Mouse (Mus musculus) gastrocnemius, adult 18-20 months (tissue): ENCODE results near the gene Dpp6. TPM values are rescaled to one million over a fixed set of nuclear protein-coding genes. Genes with fewer than 3 reads are reported as not detected.

ENCODE experiments used
- DNase-seq: peaks from one replicate; pipeline ENCODE4 v3.0.0; 2021; ENCODE audit warnings: low spot score
- total RNA-seq, 2 experiments: library from RNA; stranded (reverse); gene quantifications; 2 replicates each; pipeline ENCODE4 v1.2.3; 2021

Dpp6 gene
- total RNA-seq, 2 experiments from 2014 or later = 0.57 to 0.59 TPM

GRCm38 (mm10) chr5:27275871-27276270 is 458.9 kb downstream of the Dpp6 start:
- no peak for DNase-seq

GRCm38 (mm10) chr5:27278120-27278645 is 461.2 kb downstream of the Dpp6 start:
- DNase-seq = no peak

GRCm38 (mm10) chr5:27286876-27287275 is 469.9 kb downstream of the Dpp6 start:
- DNase-seq = no peak

GRCm38 (mm10) chr5:27291378-27291777 is 474.4 kb downstream of the Dpp6 start:
- DNase-seq = no peak

- DNase-seq = no peak
Observed at GRCm38 (mm10) chr5:27292236-27292635, 475.2 kb downstream of the Dpp6 start.

GRCm38 (mm10) chr5:27304115-27304514 is 487.1 kb downstream of the Dpp6 start:
- no peak for DNase-seq

- no peak for DNase-seq
Observed at GRCm38 (mm10) chr5:27306497-27307152, 489.6 kb downstream of the Dpp6 start.

GRCm38 (mm10) chr5:27310217-27310616 is 493.2 kb downstream of the Dpp6 start:
- DNase-seq = no peak

GRCm38 (mm10) chr5:27316674-27317073 is 499.7 kb downstream of the Dpp6 start:
- no peak for DNase-seq

- DNase-seq = peak; percentile 29
Observed at GRCm38 (mm10) chr5:27317264-27317663, 500.3 kb downstream of the Dpp6 start.

- DNase-seq = no peak
Observed at GRCm38 (mm10) chr5:27317832-27318231, 500.8 kb downstream of the Dpp6 start.

- DNase-seq = no peak
Observed at GRCm38 (mm10) chr5:27319731-27320130, 502.7 kb downstream of the Dpp6 start.

- DNase-seq = no peak
Observed at GRCm38 (mm10) chr5:27322895-27323792, 506.1 kb downstream of the Dpp6 start.

- DNase-seq = peak; percentile 38
Observed at GRCm38 (mm10) chr5:27324346-27324928, 507.4 kb downstream of the Dpp6 start.

- DNase-seq = no peak
Observed at GRCm38 (mm10) chr5:27336698-27337097, 519.7 kb downstream of the Dpp6 start.

GRCm38 (mm10) chr5:27339196-27340030 is 522.4 kb downstream of the Dpp6 start:
- no peak for DNase-seq

GRCm38 (mm10) chr5:27342276-27342675 is 525.3 kb downstream of the Dpp6 start:
- DNase-seq = no peak

GRCm38 (mm10) chr5:27343626-27344025 is 526.6 kb downstream of the Dpp6 start:
- no peak for DNase-seq

- no peak for DNase-seq
Observed at GRCm38 (mm10) chr5:27348181-27349095, 531.4 kb downstream of the Dpp6 start.

- DNase-seq = no peak
Observed at GRCm38 (mm10) chr5:27357630-27358029, 540.6 kb downstream of the Dpp6 start.
